Mouse (Mus musculus): ENCODE results near the gene Snrpd2. TPM values are rescaled to one million over a fixed set of nuclear protein-coding genes. Genes with fewer than 3 reads are reported as not detected.

Gene Snrpd2
- polyA plus RNA-seq, 1 experiment from 2014 or later: 122 TPM

MicroRNAs encoded within 50 kb of the gene (microRNA counts, 519-probe panel; counts per million panel counts)
- microRNA mmu-miR-330: 1,342 counts per million, percentile 11 among the panel's probes with 10 or more counts

Small RNA genes lying within 50 kb of the gene (microRNA-seq; reads per million reads assigned to microRNA genes)
- 340 reads per million, percentile 69 among the genes with 10 or more reads in this experiment for gene Mir330

Other genes starting within 250 kb of the Snrpd2 start
- gene Ccdc61, start 239.3 kb upstream of the Snrpd2 start, polyA plus RNA-seq (2015; fragmentation: Nextera tagmentation; extraction: Ambion mirVana): 29.9 and 31.9 TPM in 2 replicates
- gene Nova2, start 223.8 kb upstream of the Snrpd2 start, polyA plus RNA-seq (2015; fragmentation: Nextera tagmentation; extraction: Ambion mirVana): 9.4 and 10.6 TPM in 2 replicates
- 0.84 and 0.93 TPM in 2 replicates for gene Nanos2, start 162.3 kb upstream of the Snrpd2 start, polyA plus RNA-seq (2015; fragmentation: Nextera tagmentation; extraction: Ambion mirVana)
- gene Mypop, start 158.5 kb upstream of the Snrpd2 start, polyA plus RNA-seq (2015; fragmentation: Nextera tagmentation; extraction: Ambion mirVana): 7.6 and 8.0 TPM in 2 replicates
- 28.4 and 28.6 TPM in 2 replicates for gene Irf2bp1, start 145.7 kb upstream of the Snrpd2 start, polyA plus RNA-seq (2015; fragmentation: Nextera tagmentation; extraction: Ambion mirVana)
- gene Foxa3, start 126.2 kb upstream of the Snrpd2 start, polyA plus RNA-seq (2015; fragmentation: Nextera tagmentation; extraction: Ambion mirVana): 0.31 and 1.3 TPM in 2 replicates
- 26.4 and 28.3 TPM in 2 replicates for gene Sympk, start 125.3 kb upstream of the Snrpd2 start, polyA plus RNA-seq (2015; fragmentation: Nextera tagmentation; extraction: Ambion mirVana)
- gene Rsph6a, start 95.0 kb upstream of the Snrpd2 start, polyA plus RNA-seq (2015; fragmentation: Nextera tagmentation; extraction: Ambion mirVana): 0.24 TPM in 1 of 2 replicates, not detected in the other
- gene Dmwd, start 73.5 kb upstream of the Snrpd2 start, polyA plus RNA-seq (2015; fragmentation: Nextera tagmentation; extraction: Ambion mirVana): 30.3 and 35.8 TPM in 2 replicates
- gene Dmpk, start 65.9 kb upstream of the Snrpd2 start, polyA plus RNA-seq (2015; fragmentation: Nextera tagmentation; extraction: Ambion mirVana): 10.0 and 14.9 TPM in 2 replicates
- gene Six5, start 55.1 kb upstream of the Snrpd2 start, polyA plus RNA-seq (2015; fragmentation: Nextera tagmentation; extraction: Ambion mirVana): 1.8 and 3.1 TPM in 2 replicates
- gene Gm4969, start 31.4 kb upstream of the Snrpd2 start, polyA plus RNA-seq (2015; fragmentation: Nextera tagmentation; extraction: Ambion mirVana): 7.5 and 8.2 TPM in 2 replicates
- gene Fbxo46, start 29.9 kb upstream of the Snrpd2 start, polyA plus RNA-seq (2015; fragmentation: Nextera tagmentation; extraction: Ambion mirVana): 15.5 and 17.0 TPM in 2 replicates
- 21.7 and 24.5 TPM in 2 replicates for gene Qpctl, start 431 bp upstream of the Snrpd2 start, polyA plus RNA-seq (2015; fragmentation: Nextera tagmentation; extraction: Ambion mirVana)
- gene Gipr, start 16.4 kb downstream of the Snrpd2 start, polyA plus RNA-seq (2015; fragmentation: Nextera tagmentation; extraction: Ambion mirVana): 1.2 and 2.1 TPM in 2 replicates
- 11.6 and 13.3 TPM in 2 replicates for gene Eml2, start 26.7 kb downstream of the Snrpd2 start, polyA plus RNA-seq (2015; fragmentation: Nextera tagmentation; extraction: Ambion mirVana)
- gene Gpr4, start 62.8 kb downstream of the Snrpd2 start, polyA plus RNA-seq (2015; fragmentation: Nextera tagmentation; extraction: Ambion mirVana): 3.1 and 3.3 TPM in 2 replicates
- gene Opa3, start 78.6 kb downstream of the Snrpd2 start, polyA plus RNA-seq (2015; fragmentation: Nextera tagmentation; extraction: Ambion mirVana): 37.8 and 37.9 TPM in 2 replicates
- 40.9 and 55.5 TPM in 2 replicates for gene Vasp, start 122.1 kb downstream of the Snrpd2 start, polyA plus RNA-seq (2015; fragmentation: Nextera tagmentation; extraction: Ambion mirVana)
- gene Ppm1n, start 130.3 kb downstream of the Snrpd2 start, polyA plus RNA-seq (2015; fragmentation: Nextera tagmentation; extraction: Ambion mirVana): 1.3 TPM in 2 replicates
- 105 and 121 TPM in 2 replicates for gene Rtn2, start 132.9 kb downstream of the Snrpd2 start, polyA plus RNA-seq (2015; fragmentation: Nextera tagmentation; extraction: Ambion mirVana)
- gene Fosb, start 160.3 kb downstream of the Snrpd2 start, polyA plus RNA-seq (2015; fragmentation: Nextera tagmentation; extraction: Ambion mirVana): 0.09 and 0.18 TPM in 2 replicates
- gene Ercc1, start 195.1 kb downstream of the Snrpd2 start, polyA plus RNA-seq (2015; fragmentation: Nextera tagmentation; extraction: Ambion mirVana): 78.5 and 93.5 TPM in 2 replicates
- gene Cd3eap, start 209.8 kb downstream of the Snrpd2 start, polyA plus RNA-seq (2015; fragmentation: Nextera tagmentation; extraction: Ambion mirVana): 22.2 and 23.0 TPM in 2 replicates
- gene Ppp1r13l, start 210.0 kb downstream of the Snrpd2 start, polyA plus RNA-seq (2015; fragmentation: Nextera tagmentation; extraction: Ambion mirVana): 1.9 and 2.1 TPM in 2 replicates
- 21.6 and 22.2 TPM in 2 replicates for gene Ercc2, start 232.3 kb downstream of the Snrpd2 start, polyA plus RNA-seq (2015; fragmentation: Nextera tagmentation; extraction: Ambion mirVana)